Mouse (Mus musculus) heart, postnatal 4 days (tissue): ENCODE measurements around the gene Zmynd19. TPM values are rescaled to one million over a fixed set of nuclear protein-coding genes. Genes with fewer than 3 reads are reported as not detected.
A peak's percentile ranks its signal among the peaks of the same experiment; 100 is the strongest.
"Not testable (repeated sequence)": the region's sequence is repeated elsewhere in the genome, so short reads cannot be mapped to it uniquely, and the experiment has no call there.

Experiments
- DNase-seq: peaks from one replicate; pipeline ENCODE4 v3.0.0; 2021
- total RNA-seq, 2 experiments: library from RNA; stranded (reverse); gene quantifications; 2 replicates each; pipeline ENCODE4 v1.2.3; 2021

Zmynd19 gene
- total RNA-seq, 2 experiments from 2014 or later = 26.6 to 32.1 TPM

DNA sequence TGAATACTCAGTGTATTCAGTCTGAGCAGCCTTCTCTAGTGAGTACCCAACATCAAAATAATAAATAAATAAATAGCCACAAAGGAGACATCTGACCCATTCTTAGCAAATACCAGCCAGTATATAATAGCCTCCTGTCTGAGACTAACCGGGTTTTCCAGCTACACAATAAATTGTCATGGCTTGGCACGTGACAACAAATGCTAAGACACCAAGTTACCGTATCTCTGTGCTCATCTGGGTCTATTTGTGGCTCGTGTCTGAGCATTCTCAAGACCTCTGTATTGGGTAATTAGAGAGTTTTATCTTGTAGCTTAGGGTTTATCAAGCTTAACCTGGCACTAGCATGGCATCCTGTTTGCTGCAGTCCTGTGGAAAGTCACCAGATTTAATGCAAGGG is 7.5 kb upstream of the Zmynd19 start:
- DNase-seq = no peak

GRCm38 (mm10) chr2:24944304-24944703 is 5.3 kb upstream of the Zmynd19 start:
- DNase-seq = peak; percentile 28

DNA sequence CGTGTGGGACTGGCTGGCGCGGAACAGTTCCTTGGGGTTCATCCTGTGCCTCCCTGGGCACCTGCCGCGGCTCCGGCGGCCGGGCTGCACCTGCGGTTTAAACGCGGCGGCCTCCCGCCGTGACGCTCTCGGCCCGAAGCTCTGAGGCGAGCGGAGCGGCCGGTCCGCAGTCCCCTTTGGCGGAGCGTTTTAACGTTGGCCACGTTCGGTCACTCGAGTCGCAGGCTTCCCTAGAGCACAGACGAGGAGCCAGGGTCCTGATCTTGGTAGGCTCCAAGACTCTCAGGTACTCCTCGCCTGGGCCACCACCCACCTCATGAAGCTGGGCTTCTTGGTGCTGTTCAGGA is 570 bp downstream of the Zmynd19 start:
- peak; percentile 17 for DNase-seq

- DNase-seq = no peak
Observed at GRCm38 (mm10) chr2:24952537-24953055, 3.0 kb downstream of the Zmynd19 start.

GRCm38 (mm10) chr2:24960910-24961309 is 11.3 kb downstream of the Zmynd19 start:
- DNase-seq = peak; percentile 25

- peak; percentile 89 for DNase-seq
Observed at GRCm38 (mm10) chr2:24962304-24963000, 12.9 kb downstream of the Zmynd19 start, which contains the start of gene Dph7. TSS of gene Dph7 (plus strand) at chr2:24962400.

DNA sequence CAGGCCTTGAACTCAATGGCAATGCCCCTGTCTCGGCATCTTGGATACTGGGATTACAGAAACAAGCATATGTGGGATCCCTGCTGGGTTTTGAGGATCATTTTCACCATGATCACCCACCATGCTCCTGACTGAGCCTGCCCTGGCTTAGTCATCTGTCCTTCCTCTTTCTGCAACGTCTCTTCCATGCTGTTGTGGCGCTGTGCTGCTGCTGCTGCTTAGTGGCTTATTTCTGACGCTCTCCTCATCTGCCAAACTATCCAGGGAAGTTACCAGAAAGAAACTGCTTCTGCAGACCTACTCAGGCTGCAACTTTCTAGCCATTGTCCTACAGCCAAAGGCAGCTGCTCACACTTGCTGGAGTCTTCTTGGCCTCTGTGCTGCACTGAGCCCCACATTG is 20.8 kb downstream of the Zmynd19 start:
- DNase-seq = no peak

DNA sequence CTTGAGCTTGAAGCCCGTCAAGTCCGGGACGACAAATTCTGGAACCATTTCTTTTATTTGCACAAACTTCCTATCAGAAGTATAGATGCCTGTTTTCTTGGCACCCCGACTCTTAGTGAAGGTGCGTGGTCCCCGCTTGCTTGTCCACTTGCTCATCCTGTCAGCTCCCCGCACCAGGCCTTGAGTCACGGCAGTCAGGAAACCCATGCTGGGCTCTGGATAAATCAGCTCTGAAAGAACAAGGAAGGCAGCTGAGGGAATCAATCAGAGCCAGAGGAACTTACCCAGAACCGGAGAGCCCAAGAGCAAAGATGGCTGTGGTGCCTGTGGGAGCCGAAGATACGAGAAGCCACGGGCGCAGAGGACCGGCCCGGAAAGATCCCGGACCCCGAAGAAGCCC is 24.9 kb downstream of the Zmynd19 start:
- not testable (repeated sequence) for DNase-seq

- peak; percentile 97 for DNase-seq
Observed at GRCm38 (mm10) chr2:24974906-24975703, 25.5 kb downstream of the Zmynd19 start, which contains the start of gene Mrpl41. TSS of gene Mrpl41 (minus strand) at chr2:24975098.

- DNase-seq = peak; percentile 81
Observed at GRCm38 (mm10) chr2:24975704-24976297, 26.2 kb downstream of the Zmynd19 start, which contains the start of gene Pnpla7. TSS of gene Pnpla7 (plus strand) at chr2:24976033.

DNA sequence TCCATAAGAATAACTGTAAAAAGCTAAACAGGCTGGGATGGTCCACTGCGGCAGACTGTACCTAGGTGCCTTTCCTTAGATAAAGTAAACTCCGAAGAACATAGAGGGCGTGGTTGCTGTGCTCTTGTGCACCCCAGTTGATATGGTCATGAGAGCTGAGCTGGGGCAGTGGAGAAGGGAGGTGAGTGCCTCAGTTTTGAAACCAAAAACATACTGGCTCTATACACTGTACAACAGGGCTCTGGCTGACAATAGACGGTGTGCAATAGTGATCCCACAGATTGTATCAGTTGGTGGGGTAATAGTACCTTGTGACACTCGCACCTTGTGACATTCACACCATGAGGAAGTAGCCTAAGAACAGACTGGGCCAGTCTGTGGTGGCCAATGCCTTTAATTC is 27.4 kb downstream of the Zmynd19 start:
- no peak for DNase-seq

DNA sequence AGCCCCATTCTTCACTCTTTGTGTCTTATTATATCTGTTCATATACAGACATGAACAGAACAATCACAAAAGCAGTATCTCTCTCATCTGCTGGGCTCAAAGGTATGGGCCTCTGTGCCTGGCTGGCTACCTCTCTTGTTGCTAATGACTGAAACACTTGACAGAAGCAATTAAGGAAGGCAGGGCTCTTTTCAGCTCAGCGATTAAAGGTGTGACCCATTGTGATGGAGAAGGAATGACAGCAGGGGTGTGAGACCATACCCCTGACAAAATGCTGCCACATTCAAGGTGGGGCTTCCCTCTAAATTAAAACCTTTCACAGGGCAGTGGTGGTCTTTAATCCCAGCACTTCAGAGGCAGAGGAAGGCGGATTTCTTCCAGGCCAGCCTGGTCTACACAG is 38.2 kb downstream of the Zmynd19 start:
- DNase-seq = no peak

DNA sequence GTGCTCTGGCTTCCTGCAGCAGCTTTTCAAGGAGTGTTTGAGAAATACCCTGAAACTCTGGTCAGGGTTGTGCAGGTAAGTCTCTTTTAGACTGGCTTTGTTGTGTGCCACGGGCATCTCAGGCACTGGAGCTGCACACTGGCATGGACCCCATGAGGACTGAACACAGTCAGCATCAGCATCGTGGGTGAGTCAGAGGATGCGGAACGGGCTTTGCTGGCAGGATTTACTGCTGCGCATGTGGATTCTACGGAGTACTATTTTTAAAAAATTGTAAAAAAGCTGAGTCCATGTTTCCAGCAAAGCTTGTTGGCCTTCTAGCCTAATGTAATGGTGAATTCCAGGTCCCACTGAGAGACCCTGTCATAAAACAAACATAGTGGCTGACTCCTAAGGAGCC is 45.7 kb downstream of the Zmynd19 start:
- no peak for DNase-seq

DNA sequence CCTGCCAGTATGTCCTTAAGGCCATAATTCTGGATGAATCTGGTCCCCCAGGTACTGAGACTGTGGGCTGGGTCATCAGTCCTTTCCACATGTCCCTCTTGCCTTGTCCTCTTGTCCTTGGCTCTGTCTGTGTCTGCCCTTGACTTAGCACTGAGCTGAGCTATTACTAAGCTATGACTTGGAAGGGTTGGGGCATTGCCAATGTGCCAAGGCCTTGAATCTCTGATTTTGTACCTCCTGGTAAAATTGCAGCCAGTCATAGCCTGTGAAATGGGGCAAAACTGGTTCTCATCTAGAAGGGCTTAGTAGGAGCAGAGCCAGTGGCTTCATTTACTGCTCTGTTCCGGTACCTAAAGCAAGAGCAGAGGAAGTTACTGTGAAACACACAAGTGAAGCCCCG is 46.9 kb downstream of the Zmynd19 start:
- no peak for DNase-seq

DNA sequence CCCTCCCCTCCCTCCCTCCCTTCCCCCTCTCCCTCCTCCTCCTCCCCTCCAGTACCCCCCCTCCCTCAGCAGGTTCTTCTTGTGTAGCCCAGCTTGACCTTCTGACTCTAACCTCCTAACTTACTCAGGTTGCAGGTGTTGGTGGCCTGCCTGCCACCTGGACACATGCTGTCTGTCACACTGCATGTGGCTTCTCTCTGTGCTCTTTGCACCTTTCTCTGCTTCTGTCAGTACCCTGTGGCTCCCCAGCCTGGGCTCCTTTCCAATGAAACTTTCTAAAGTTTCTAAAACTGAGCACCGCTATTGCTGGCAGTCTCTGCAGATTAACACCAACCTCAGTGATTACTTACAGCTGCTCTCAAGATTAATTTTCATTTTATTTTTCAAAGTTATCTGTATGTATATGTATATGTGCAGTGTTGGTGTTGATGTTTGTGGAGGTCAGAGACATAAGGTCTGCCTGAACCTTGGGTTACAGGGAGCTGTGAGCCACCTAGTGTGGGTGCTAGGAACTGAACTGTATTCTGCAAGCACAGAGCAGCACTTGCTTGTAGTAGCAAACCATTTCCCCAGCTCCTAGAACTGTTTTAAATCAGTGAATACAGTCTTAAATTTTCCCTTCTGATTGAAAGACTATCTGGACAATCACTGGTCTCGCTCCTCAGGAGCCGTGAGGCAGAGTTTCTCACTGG is 51.1 kb downstream of the Zmynd19 start:
- peak; percentile 47 for DNase-seq

GRCm38 (mm10) chr2:25003946-25004786 is 54.6 kb downstream of the Zmynd19 start:
- DNase-seq = no peak

- DNase-seq = no peak
Observed at GRCm38 (mm10) chr2:25006767-25007166, 57.2 kb downstream of the Zmynd19 start.

- DNase-seq = no peak
Observed at GRCm38 (mm10) chr2:25008250-25008649, 58.7 kb downstream of the Zmynd19 start.
